Mouse (Mus musculus): Measurements from ENCODE around the gene Aldh3b1. TPM values are rescaled to one million over a fixed set of nuclear protein-coding genes. Genes with fewer than 3 reads are reported as not detected.
A peak's percentile ranks its signal among the peaks of the same experiment; 100 is the strongest.

Aldh3b1 gene
- polyA plus RNA-seq, 1 experiment from 2014 or later = 1.8 TPM

GRCm38 (mm10) chr19:3872373-3872772 is 57.2 kb downstream of the Aldh3b1 start:
- no peak overlapping the region for H3K4me3 ChIP-seq (ENCODE audit: low read depth, low read length)
- no peak overlapping the region for H3K4me2 ChIP-seq (replicated peaks; ENCODE audit: low read depth)
- 35% methylated on average over 4 of the region's 4 CpGs for WGBS
- ATAC-seq (ENCODE audit: low FRiP score, low TSS enrichment) = no peak
- no peaks in the 10 kb centered on the region for H3K27me3 ChIP-seq (ENCODE audit: control insufficient read depth, insufficient read depth, low read length)
- no peaks in the 10 kb centered on the region for H3K9me3 ChIP-seq (ENCODE audit: control insufficient read depth, low read length)
- no peaks in the 10 kb centered on the region for H3K36me3 ChIP-seq (ENCODE audit: control insufficient read depth, insufficient read depth, low read length)
- no peak overlapping the region for H3K27ac ChIP-seq (replicated peaks)
- H3K4me1 ChIP-seq (replicated peaks; ENCODE audit: control insufficient read depth, insufficient read depth) = peaks cover 3% of the 10 kb centered on the region; the same call in 1 of the 2 replicates
- no peak overlapping the region for H3K9ac ChIP-seq (ENCODE audit: low read length)
- TF ChIP-seq EP300 (optimal IDR thresholded peaks at IDR 0.05) = no peak
- no peak for TF ChIP-seq CTCF (IDR thresholded peaks at IDR 0.05; ENCODE audit: low read depth)
- DNase-seq (ENCODE audit: low spot score) = peak; percentile 56

GRCm38 (mm10) chr19:3871468-3871867 is 58.1 kb downstream of the Aldh3b1 start:
- ATAC-seq (ENCODE audit: low FRiP score, low TSS enrichment) (no peak), DNase-seq (ENCODE audit: low spot score) (no peak)
- no peak overlapping the region for H3K9ac ChIP-seq (ENCODE audit: low read length)
- H3K9me3 ChIP-seq (ENCODE audit: control insufficient read depth, low read length) = no peaks in the 10 kb centered on the region
- TF ChIP-seq CTCF (IDR thresholded peaks at IDR 0.05; ENCODE audit: low read depth) = no peak
- TF ChIP-seq EP300 (optimal IDR thresholded peaks at IDR 0.05) = no peak
- no peak overlapping the region for H3K27ac ChIP-seq (replicated peaks)
- peaks cover 3% of the 10 kb centered on the region; the same call in 1 of the 2 replicates for H3K4me1 ChIP-seq (replicated peaks; ENCODE audit: control insufficient read depth, insufficient read depth)
- H3K27me3 ChIP-seq (ENCODE audit: control insufficient read depth, insufficient read depth, low read length) = no peaks in the 10 kb centered on the region
- H3K4me2 ChIP-seq (replicated peaks; ENCODE audit: low read depth) = no peak overlapping the region
- no peak overlapping the region for H3K4me3 ChIP-seq (ENCODE audit: low read depth, low read length)
- no peaks in the 10 kb centered on the region for H3K36me3 ChIP-seq (ENCODE audit: control insufficient read depth, insufficient read depth, low read length)

GRCm38 (mm10) chr19:3868290-3868689 is 61.3 kb downstream of the Aldh3b1 start:
- no peak overlapping the region for H3K4me2 ChIP-seq (replicated peaks; ENCODE audit: low read depth)
- H3K27me3 ChIP-seq (ENCODE audit: control insufficient read depth, insufficient read depth, low read length) = no peaks in the 10 kb centered on the region
- DNase-seq (ENCODE audit: low spot score) = no peak
- no peak for TF ChIP-seq CTCF (IDR thresholded peaks at IDR 0.05; ENCODE audit: low read depth)
- TF ChIP-seq EP300 (optimal IDR thresholded peaks at IDR 0.05) = no peak
- WGBS = 64% methylated on average over 1 of the region's 1 CpGs
- H3K36me3 ChIP-seq (ENCODE audit: control insufficient read depth, insufficient read depth, low read length) = no peaks in the 10 kb centered on the region
- no peaks in the 10 kb centered on the region for H3K9me3 ChIP-seq (ENCODE audit: control insufficient read depth, low read length)
- no peak overlapping the region for H3K4me3 ChIP-seq (ENCODE audit: low read depth, low read length)
- H3K27ac ChIP-seq (replicated peaks) = no peak overlapping the region
- no peaks in the 10 kb centered on the region for H3K4me1 ChIP-seq (replicated peaks; ENCODE audit: control insufficient read depth, insufficient read depth)
- ATAC-seq (ENCODE audit: low FRiP score, low TSS enrichment) = no peak
- no peak overlapping the region for H3K9ac ChIP-seq (ENCODE audit: low read length)

- Histone ChIP-seq H3K4me2 (replicated peaks; ENCODE audit: low read depth) (no peak overlapping the region), H3K27ac (replicated peaks) (no peak overlapping the region), H3K36me3 (ENCODE audit: control insufficient read depth, insufficient read depth, low read length) (no peaks in the 10 kb centered on the region), H3K4me3 (ENCODE audit: low read depth, low read length) (no peak overlapping the region), H3K4me1 (replicated peaks; ENCODE audit: control insufficient read depth, insufficient read depth) (no peaks in the 10 kb centered on the region), H3K9ac (ENCODE audit: low read length) (no peak overlapping the region), H3K27me3 (ENCODE audit: control insufficient read depth, insufficient read depth, low read length) (no peaks in the 10 kb centered on the region), H3K9me3 (ENCODE audit: control insufficient read depth, low read length) (no peaks in the 10 kb centered on the region)
- no peak for ATAC-seq (ENCODE audit: low FRiP score, low TSS enrichment)
- TF ChIP-seq EP300 (optimal IDR thresholded peaks at IDR 0.05) (no peak), CTCF (IDR thresholded peaks at IDR 0.05; ENCODE audit: low read depth) (peak; percentile 54)
- WGBS = 81% methylated on average over 2 of the region's 2 CpGs
- no peak for DNase-seq (ENCODE audit: low spot score)
These were observed 64.6 kb downstream of the Aldh3b1 start for GRCm38 (mm10) chr19:3864960-3865359.

Other genes starting within 250 kb of the Aldh3b1 start
- gene Lrp5, start 243.2 kb downstream of the Aldh3b1 start, polyA plus RNA-seq (2015; fragmentation: Nextera tagmentation; extraction: Ambion mirVana) = 2.6 and 2.7 TPM in 2 replicates
- 17.1 and 18.8 TPM in 2 replicates for gene 1810055G02Rik, start 221.5 kb downstream of the Aldh3b1 start, polyA plus RNA-seq (2015; fragmentation: Nextera tagmentation; extraction: Ambion mirVana)
- gene Kmt5b, start 162.4 kb downstream of the Aldh3b1 start, polyA plus RNA-seq (2015; fragmentation: Nextera tagmentation; extraction: Ambion mirVana) = 11.6 and 12.4 TPM in 2 replicates
- gene Chka, start 78.0 kb downstream of the Aldh3b1 start, polyA plus RNA-seq (2015; fragmentation: Nextera tagmentation; extraction: Ambion mirVana) = 21.2 and 24.2 TPM in 2 replicates
- 17.4 and 21.8 TPM in 2 replicates for gene Tcirg1, start 22.7 kb downstream of the Aldh3b1 start, polyA plus RNA-seq (2015; fragmentation: Nextera tagmentation; extraction: Ambion mirVana)
- 277 and 284 TPM in 2 replicates for gene Ndufs8, start 17.0 kb downstream of the Aldh3b1 start, polyA plus RNA-seq (2015; fragmentation: Nextera tagmentation; extraction: Ambion mirVana)
- 17.4 and 19.7 TPM in 2 replicates for gene Unc93b1, start 5.4 kb upstream of the Aldh3b1 start, polyA plus RNA-seq (2015; fragmentation: Nextera tagmentation; extraction: Ambion mirVana)
- 1.1 TPM in 2 replicates for gene Aldh3b3, start 28.8 kb upstream of the Aldh3b1 start, polyA plus RNA-seq (2015; fragmentation: Nextera tagmentation; extraction: Ambion mirVana)
- gene Aldh3b2, start 42.5 kb upstream of the Aldh3b1 start, polyA plus RNA-seq (2015; fragmentation: Nextera tagmentation; extraction: Ambion mirVana) = 75.8 and 84.1 TPM in 2 replicates
- 9.9 TPM in 2 replicates for gene Acy3, start 56.8 kb upstream of the Aldh3b1 start, polyA plus RNA-seq (2015; fragmentation: Nextera tagmentation; extraction: Ambion mirVana)
- 0.05 TPM in 1 of 2 replicates, not detected in the other for gene Tbx10, start 62.9 kb upstream of the Aldh3b1 start, polyA plus RNA-seq (2015; fragmentation: Nextera tagmentation; extraction: Ambion mirVana)
- gene Nudt8, start 70.8 kb upstream of the Aldh3b1 start, polyA plus RNA-seq (2015; fragmentation: Nextera tagmentation; extraction: Ambion mirVana) = 39.3 and 40.7 TPM in 2 replicates
- gene Gm49405, start 70.8 kb upstream of the Aldh3b1 start, polyA plus RNA-seq (2015; fragmentation: Nextera tagmentation; extraction: Ambion mirVana) = 1.1 and 1.3 TPM in 2 replicates
- 1.2 and 1.7 TPM in 2 replicates for gene Doc2g, start 73.5 kb upstream of the Aldh3b1 start, polyA plus RNA-seq (2015; fragmentation: Nextera tagmentation; extraction: Ambion mirVana)
- 213 and 216 TPM in 2 replicates for gene Ndufv1, start 83.0 kb upstream of the Aldh3b1 start, polyA plus RNA-seq (2015; fragmentation: Nextera tagmentation; extraction: Ambion mirVana)
- 1,012 and 1,081 TPM in 2 replicates for gene Gstp1, start 108.2 kb upstream of the Aldh3b1 start, polyA plus RNA-seq (2015; fragmentation: Nextera tagmentation; extraction: Ambion mirVana)
- gene Gstp2, start 116.2 kb upstream of the Aldh3b1 start, polyA plus RNA-seq (2015; fragmentation: Nextera tagmentation; extraction: Ambion mirVana) = 85.2 and 93.1 TPM in 2 replicates
- 7.1 and 9.7 TPM in 2 replicates for gene Gstp3, start 129.8 kb upstream of the Aldh3b1 start, polyA plus RNA-seq (2015; fragmentation: Nextera tagmentation; extraction: Ambion mirVana)
- not detected in 2 replicates for gene Cabp2, start 151.8 kb upstream of the Aldh3b1 start, polyA plus RNA-seq (2015; fragmentation: Nextera tagmentation; extraction: Ambion mirVana)
- gene Cdk2ap2, start 167.4 kb upstream of the Aldh3b1 start, polyA plus RNA-seq (2015; fragmentation: Nextera tagmentation; extraction: Ambion mirVana) = 129 and 134 TPM in 2 replicates
- 8.3 and 11.2 TPM in 2 replicates for gene Pitpnm1, start 170.2 kb upstream of the Aldh3b1 start, polyA plus RNA-seq (2015; fragmentation: Nextera tagmentation; extraction: Ambion mirVana)
- gene Aip, start 196.1 kb upstream of the Aldh3b1 start, polyA plus RNA-seq (2015; fragmentation: Nextera tagmentation; extraction: Ambion mirVana) = 47.0 and 48.0 TPM in 2 replicates
- 0.02 TPM in 1 of 2 replicates, not detected in the other for gene Gpr152, start 210.0 kb upstream of the Aldh3b1 start, polyA plus RNA-seq (2015; fragmentation: Nextera tagmentation; extraction: Ambion mirVana)
- 0.05 TPM in 1 of 2 replicates, not detected in the other for gene Cabp4, start 214.2 kb upstream of the Aldh3b1 start, polyA plus RNA-seq (2015; fragmentation: Nextera tagmentation; extraction: Ambion mirVana)
- 127 and 133 TPM in 2 replicates for gene Coro1b, start 218.8 kb upstream of the Aldh3b1 start, polyA plus RNA-seq (2015; fragmentation: Nextera tagmentation; extraction: Ambion mirVana)
- 1.1 and 1.3 TPM in 2 replicates for gene Ptprcap, start 223.8 kb upstream of the Aldh3b1 start, polyA plus RNA-seq (2015; fragmentation: Nextera tagmentation; extraction: Ambion mirVana)
- gene Rps6kb2, start 233.5 kb upstream of the Aldh3b1 start, polyA plus RNA-seq (2015; fragmentation: Nextera tagmentation; extraction: Ambion mirVana) = 41.1 and 49.3 TPM in 2 replicates
- gene Carns1, start 245.7 kb upstream of the Aldh3b1 start, polyA plus RNA-seq (2015; fragmentation: Nextera tagmentation; extraction: Ambion mirVana) = 1.5 TPM in 2 replicates